Mouse (Mus musculus) c-Kit-negative CD71-positive TER-119-positive erythroid progenitor cells, embryonic 14.5 days (primary cell): Measurements from ENCODE around the gene Dnajb2.
"Not testable (repeated sequence)": the region's sequence is repeated elsewhere in the genome, so short reads cannot be mapped to it uniquely, and the experiment has no call there.

Experiments used
- DNase-seq: peaks from one replicate; pipeline ENCODE4 v3.0.0-alpha.2; 2013; ENCODE audit warnings: low read depth, low spot score

Gene Dnajb2

DNA sequence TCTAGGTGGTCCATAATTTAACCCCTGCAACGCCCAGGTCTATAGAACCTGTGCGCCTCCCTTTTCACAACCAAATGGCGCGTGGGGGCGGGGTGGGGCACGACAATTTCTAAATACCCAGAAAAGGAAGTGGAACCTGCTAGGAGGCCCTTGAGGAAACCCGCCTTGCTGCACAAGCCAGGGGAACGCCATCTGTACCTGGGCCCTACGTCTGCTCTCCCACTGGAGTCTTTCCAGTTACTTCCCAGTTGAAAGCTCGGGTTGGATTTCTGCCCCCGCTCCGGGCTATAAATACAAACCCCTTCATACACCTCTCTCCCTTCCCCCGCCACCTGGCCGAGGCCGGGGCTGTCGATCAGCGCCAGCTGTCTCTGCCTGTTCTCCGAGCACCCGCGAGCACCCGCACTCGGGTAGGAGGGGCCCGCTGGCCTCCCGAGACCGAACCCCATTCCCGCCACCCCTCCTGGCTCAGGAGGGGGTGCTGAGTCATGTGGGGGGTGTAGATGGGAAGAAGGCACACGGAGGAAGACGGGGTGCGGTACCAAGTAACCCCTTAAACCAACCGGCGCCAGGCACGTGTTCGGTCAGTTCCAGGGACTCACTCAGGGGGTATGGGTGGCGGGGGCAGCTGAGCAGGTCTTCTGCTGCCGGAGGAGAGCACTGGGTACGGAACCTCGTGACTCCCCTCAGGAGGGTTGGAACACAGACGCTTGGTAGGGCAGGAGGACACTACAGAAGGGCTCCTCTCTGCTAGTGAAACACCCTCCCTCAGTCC, 17.8 kb upstream of the Dnajb2 start:
- DNase-seq: no peak

DNA sequence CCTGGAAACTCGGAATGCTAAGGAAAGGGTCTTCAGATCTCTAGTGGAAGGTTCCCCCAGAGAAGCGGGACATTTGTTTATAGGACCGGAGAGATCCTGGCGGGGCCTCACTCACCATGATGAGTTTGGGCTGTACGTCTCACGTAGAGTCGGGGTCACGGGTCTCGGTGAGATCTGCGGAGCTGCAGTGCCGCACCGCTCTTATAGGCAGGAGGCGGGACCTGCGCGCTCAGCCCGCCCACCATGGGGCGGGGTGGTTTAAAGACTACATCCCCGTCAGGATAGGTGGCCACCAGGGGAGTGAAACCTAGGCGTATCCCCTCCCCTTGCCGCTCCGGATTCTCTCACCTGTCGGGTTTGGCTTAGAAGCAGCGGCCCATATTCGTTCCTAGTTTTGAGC, 17.1 kb upstream of the Dnajb2 start:
- DNase-seq: peak; percentile 86

DNA sequence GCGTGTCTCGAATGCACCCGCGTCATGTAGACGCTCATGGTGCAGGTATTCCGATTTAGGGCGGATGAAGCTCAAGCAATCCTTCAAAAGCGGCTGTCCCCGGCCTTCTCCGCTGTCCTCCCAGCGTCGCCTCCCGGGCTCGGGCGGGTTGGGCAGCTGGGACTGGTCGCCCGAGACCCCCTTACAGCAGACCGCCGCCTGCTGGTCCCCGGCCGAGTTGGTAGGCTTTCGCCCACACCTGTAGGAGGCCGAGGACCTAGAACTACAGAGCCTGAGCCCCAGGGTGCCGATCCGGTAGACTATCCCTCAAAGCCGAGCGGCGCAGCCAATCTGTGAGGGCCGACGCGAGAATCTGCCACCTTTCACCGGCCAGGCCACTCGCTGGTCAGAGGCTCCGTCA, 16.7 kb upstream of the Dnajb2 start, which contains the start of gene Tuba4a:
TSS of gene Tuba4a (minus strand) at position 335 of the 400 bp plus-strand sequence.
- DNase-seq: no peak

DNA sequence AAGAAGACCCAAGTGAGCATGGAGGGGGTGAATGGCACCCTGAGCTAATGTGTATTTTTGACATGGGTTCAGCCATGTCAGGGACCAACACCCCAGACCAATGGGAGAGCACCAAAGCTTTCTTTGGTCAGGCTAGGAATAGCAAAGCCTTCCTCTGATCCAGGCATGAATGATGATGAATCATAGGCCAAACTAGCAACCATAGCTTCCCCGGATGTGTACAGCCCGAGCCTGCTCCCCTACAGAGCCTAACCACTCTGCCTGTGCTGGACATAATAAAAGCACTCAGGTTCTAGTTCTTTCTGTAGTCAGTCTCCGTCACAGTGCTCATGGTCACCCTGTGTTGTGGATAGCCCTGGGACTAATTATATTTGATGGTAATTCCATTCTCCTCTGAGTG, 14.7 kb upstream of the Dnajb2 start:
- DNase-seq: no peak

DNA sequence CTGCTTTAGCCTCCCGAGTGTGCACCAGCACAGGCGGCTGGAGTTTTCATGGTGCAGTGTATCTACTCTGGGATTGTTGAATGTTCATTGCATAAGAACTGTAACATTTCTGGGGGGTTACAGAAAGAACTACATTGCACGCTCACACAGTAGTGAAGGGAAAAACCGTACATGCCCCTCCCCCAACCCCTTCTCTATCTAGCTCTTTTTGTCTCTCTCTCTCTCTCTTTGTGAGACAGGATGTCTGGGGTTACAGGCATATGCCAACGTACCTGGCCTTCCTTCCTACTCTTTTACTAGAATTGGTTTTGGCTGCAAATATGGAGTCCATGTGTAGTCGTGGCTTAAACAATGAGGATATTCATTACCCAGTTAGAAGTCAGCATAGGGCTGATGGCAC, 13.3 kb upstream of the Dnajb2 start:
- DNase-seq: no peak

DNA sequence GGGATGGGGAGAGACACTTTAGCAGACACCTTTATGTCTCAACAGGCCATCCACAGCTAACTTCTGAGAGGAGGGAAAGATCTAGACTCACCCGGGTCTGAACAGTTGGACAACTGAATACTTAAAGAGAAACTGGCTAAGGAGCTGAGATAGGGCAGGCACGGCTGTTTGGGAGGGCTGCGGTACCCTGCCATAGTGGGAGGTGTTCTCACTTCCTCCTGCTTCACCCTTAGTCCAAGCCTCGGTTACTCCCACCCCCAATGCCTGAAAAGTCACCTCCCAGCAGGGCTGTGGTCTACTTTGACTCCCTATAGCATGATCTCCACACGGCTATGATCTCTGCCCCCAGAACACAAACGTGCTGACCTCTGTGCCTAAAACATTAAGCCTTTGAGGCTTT, 12.7 kb upstream of the Dnajb2 start:
- no peak for DNase-seq

DNA sequence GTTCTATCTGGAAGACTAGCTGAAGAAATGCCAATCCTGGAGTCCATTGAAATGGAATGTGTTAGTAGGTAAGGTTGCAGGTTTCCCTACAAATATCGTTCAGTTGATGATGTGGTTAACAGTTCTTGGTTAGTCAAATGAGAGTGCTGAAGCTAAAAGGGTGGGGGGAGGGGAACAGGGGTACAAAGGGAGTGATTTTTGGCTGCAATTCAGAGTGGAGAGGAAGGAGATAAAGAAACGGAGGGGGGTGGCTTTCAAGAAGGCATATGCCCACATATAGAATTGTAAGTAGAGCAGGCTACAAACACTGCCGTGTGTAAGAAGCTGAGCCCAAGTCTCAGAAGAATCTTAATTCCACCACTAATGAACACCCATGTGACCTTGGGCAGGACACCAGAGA, 10.7 kb upstream of the Dnajb2 start:
- no peak for DNase-seq

DNA sequence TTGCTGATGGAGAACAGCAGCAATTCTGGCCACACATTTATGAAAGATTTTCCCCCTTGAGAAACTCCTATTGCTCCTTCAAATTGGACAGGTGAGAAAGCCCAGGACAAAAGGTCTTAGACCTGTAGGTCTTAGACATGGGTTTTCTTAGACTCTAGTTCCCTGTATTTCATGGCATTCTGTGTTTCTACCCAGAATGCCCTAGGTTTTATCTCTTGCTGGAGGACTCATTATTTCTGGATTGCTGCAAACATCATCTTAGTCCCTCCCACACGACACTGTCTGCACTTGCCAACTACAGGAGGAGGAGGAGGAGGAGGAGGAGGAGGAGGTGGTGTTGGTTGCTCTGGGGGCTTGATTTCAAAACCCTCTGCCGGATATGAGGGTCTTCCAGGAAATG, 10.1 kb upstream of the Dnajb2 start:
- no peak for DNase-seq

DNA sequence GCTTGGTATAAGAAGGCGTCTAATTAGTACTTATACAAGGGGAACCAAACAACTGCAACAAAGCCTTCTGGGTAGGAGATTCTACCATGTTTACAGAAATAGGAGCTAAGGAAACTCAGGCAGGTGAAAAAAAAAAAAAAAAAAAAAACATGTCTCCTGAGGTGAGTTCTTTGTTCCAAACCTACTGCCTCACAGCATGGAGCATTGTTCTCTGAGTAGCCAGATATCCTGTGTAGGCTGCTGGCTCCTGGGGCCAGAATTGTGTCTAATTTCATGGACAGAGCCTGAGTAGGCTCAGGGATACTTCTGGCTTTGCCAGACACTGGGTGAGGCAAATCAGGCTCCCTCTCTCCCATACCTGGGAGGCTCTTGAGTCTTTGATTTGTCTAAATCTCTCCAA, 8.6 kb upstream of the Dnajb2 start:
- no peak for DNase-seq

DNA sequence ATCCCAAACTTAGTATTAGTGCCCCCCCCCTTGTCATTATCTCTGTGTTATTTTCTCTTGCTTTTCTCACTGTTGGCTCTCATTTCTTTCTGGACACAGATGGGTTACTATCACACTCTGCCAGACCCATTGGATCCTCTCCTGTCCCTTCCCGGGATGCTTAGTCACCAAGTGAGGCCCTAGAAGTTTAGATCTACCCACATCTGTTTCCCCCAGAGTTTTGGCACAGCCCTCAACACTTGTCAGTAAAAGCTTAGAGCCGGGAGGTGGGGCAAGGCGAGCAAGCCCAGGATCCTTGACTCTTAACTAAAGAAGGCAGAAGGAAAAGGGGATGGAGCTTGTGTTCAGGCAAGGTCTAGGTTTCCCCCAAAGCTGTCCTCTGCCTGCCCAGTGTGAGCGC, 7.0 kb upstream of the Dnajb2 start:
- DNase-seq: no peak

DNA sequence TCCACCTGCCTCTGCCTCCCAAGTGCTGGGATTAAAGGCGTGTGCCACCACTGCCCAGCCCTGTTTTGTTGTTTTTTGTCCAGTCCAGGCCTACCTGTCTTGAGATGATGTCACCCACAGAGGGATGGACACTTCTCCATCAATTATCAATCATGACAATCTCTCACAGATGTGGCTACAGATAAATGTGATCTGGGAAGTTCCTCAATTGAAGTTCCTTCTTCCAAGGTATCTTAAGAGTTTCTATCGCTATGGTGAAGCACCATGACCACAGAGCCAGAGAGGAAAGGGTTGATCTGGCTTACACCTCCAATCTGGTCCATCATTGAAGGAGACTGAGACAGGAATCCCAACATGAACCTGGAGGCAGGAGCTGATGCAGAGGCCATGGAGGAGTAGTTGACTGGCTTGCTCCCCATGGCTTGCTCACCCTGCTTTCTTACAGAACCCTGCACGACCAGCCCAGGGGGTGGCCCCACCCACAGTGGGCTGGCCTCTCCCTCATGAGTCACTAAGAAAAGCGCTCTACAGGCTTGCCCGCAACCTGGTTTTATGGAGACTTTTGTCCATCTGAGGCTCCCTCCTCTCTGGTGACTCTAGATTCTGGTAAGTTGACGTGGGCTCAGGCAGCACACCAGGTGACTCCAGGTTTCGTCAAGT, 5.7 kb upstream of the Dnajb2 start:
- no peak for DNase-seq

DNA sequence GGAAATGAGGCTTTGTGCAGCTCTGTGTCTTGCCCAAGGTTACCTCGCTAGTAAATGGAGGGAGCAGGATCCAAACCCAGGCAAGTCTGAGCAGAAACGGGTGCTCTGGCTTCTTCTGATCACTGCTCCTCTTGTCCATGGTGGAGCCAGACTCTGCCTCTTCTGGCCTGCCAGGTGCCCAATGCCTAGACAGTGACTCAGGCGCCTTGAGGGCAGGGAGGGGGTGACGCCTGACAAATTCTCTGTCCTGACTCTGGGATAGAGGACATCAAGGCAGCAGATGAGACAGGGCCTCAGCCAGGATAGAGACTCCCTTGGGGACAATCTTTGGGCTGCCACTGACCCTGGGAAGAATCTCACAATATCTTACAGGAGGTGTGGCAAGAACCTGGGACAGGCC, 5.0 kb upstream of the Dnajb2 start:
- no peak for DNase-seq

DNA sequence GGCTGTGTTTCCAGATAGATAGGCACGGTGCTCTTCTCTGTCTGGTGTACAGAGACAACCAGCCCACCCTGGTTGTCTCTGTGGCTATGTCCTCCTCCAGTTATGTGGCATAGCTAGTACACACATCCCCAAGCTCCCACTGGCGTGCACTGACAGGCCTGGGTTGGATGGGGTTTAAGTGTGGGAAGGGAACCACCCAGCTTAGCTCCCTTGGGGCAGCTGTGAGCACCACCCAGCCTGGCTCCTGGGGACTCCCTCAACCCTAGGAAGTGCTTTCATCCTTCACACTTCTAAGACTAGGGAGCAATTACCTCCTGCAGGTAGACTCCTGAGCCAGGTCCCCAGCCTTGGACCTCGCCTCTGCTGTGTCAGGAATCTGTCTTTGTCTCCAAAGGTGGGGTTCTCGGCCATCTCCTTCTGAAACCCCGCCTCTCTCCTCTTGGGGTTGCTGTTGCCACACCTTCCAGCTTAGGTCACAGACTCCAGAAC, 4.5 kb upstream of the Dnajb2 start, which contains the start of gene A630095N17Rik:
TSS of gene A630095N17Rik (minus strand) at position 439 of the 489 bp plus-strand sequence.
- no peak for DNase-seq

DNA sequence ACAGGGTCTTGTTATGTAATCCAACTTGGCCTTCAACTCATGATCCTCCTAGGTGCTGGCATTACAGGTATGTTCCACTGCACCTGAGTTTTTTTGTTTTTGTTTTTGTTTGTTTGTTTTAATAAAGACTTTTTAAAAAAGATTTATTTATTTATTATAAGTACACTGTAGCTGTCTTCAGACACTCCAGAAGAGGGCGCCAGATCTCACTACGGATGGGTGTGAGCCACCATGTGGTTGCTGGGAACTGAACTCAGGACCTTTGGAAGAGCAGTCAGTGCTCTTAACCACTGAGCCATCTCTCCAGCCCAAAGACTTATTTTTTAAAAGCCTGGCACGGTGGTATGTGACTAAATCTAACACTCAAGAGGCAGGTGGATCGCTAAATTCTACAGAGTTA, 3.7 kb upstream of the Dnajb2 start:
- DNase-seq: not testable (repeated sequence)

DNA sequence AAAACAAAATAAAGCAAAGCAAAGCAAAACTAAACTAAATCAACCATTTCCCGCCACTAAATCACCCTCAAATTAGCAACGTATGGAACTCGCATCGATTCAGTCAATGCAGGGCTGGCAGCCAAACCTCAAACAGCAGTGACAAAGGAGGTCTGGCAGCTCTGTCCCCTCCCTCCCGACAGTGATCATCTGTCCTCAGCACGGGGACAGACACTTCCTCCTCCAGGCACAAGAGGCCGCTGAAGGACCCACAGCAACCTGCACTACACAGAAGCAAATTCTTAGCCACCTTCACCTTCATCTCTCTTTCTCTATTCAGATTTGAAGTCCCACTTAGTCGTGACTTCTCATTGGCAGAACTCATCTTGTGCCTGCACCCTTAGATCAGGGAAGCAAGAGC, 1.6 kb upstream of the Dnajb2 start:
- DNase-seq: no peak

DNA sequence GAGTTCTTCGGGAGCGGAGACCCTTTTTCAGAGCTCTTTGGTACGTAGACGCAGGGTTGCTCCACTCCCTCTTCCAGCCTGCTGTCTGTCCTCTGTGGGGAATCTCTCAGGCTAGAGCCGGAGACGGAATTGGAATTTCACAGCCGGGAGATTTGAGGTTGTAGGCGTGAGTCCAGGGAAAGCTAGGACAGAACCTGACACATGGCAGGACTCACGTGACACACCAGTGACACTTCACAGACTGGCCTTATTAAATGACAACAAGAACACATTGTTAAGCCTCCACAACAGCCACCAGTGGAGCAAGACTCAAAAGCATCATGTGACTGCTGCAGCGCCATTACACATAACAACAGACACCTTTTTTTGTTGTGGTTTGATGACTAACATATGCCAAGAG, 3.4 kb downstream of the Dnajb2 start:
- no peak for DNase-seq

DNA sequence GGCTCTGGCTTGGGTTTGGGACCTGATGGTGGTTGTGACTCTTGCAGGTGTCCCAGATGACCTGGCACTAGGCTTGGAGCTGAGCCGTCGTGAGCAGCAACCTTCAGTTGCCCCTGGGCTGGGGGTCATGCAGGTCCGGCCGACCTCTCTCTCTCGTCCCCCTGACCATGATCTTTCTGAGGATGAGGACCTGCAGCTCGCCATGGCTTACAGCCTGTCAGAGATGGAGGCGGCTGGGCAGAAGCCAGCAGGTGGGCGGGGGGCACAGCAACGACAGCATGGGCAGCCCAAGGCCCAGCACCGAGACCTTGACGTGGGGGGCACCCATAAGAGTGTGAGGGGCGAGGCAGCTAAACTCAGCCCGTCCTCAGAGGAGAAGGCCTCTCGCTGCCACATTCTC, 7.2 kb downstream of the Dnajb2 start:
- DNase-seq: no peak

DNA sequence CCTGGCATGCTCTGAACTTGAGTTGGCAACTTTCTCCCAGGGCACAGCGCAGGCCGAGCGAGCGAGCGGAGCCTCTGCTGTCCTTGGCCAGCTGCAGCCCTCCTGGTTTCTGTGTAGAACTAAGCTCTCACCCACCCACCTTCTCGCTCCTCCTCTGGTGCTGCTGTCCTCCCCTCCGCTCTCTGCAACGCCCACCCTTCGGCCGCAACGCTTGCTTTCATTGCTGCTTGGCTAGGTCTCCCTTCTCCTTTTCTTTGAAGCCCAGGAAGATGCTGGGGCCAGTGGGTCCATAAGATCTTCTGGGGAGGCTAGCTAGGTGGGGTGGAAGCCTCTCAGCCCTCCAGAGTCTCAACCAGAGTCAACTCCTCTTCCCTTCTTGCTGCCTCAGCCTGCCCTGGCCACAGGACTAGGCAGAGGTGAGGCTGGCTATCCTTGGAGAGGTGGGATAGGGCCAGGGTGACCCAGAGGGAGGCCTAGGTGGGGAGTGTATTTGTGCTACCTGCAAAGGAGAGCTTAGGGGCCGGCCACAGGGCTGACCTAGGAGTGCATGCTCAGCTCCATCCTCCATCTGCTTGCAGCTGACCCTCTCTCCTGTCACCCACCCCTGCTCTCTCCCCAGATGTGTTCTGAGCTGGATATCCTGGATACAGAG, 8.1 kb downstream of the Dnajb2 start:
- no peak for DNase-seq

DNA sequence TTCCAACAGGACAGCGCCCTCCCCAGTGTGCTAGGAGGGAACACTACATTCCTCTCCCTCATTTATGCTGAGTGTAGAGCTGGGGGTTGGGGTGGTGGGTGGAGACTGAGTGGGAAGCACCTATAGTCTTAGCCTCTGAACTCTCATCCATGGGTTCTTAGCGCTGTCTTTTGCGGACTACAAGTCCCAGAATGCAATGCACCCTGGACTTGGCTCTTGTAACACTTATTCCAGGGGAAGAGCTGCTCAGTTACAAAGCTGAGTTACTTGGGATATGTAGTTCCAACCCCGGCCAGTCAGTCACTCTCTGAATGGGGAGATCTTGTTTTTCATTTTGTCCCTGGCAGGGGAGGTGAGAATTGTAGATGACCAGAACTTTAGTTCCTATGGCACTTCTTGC, 8.6 kb downstream of the Dnajb2 start:
- DNase-seq: no peak

DNA sequence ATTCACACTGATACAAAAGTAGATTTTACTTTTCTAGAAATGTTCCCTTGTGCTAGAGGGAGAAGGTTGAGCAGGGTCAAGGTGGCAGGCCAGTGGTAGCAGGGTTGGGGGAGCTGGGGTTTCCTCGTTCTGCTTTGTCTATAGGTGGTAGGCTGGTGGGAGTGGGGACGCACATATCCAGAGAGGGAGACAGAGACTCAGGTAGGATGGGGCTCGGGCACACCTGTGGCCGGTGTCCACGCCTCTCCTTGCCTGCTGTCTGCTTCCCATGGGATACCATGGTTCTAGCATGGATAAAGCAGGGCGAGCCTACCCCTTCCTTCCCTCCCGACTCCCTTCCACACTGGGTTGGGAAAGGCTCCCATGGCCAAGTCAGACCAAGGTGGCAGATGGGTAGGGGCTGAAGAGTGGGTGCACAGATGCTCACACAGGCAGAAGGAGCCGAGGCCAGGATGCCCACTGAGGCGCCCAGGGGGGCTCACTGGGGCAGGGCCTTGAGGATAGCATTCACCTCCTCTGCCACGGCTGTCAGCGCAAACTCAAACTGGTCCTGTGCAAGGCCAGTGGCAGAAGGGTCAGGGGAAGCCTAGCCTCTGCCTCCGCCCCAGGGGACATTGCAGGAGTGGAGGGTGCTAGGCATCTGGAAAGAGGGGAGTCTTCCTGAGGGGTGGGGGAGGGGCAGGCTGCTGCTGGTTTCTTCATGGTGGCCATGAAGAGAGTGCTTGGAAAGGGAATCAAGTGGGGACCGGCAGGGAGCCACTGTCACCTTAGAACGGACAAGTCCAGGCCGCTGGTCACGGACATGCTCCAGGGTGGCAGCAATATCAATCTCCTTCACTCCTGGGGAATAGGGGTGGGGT, 11.1 kb downstream of the Dnajb2 start:
- DNase-seq: no peak

DNA sequence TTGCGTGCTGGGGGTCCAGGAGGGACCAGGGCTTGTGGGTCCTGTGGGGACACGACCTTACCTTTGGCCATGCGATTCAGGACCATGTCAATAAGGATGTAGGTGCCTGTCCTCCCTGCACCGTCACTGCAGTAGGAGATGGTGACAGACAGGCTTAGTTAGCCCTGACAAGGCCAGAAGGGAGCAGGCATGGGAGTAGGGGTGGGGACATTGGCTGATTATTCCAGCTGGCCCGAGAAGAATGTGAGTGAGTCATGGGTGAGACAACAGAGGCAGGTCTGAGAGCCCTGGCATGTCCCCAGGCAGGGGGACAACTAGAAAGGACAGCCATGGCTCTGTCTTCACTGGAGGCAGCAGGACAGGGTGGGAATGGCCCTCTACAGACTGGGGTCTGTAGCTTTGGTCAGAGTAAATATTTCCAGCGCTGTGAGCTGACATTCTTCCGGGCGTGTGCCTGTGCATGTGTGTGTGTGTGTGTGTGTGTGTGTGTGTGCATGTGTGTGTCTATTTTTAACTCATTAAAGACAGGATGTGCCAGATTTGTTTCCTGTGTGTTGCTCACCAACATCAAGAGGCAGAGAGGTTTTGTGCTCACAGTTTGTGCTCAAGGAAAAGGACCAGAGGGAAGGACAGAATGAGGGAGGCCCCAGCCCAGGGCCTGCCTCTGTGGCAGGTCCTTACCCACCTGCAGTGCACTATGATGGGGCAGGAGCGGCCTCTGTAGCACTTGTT, 12.0 kb downstream of the Dnajb2 start:
- DNase-seq: no peak
